Mouse (Mus musculus) hindlimb bud, embryonic 11.5 days (tissue): ENCODE data around the gene Dpysl4.

Source experiments
- DNase-seq: peaks from one replicate; pipeline ENCODE4 v3.0.0-alpha.2; 2012; ENCODE audit warnings: low read depth, low spot score; ENCODE audit errors: extremely low spot score

Gene Dpysl4

DNA sequence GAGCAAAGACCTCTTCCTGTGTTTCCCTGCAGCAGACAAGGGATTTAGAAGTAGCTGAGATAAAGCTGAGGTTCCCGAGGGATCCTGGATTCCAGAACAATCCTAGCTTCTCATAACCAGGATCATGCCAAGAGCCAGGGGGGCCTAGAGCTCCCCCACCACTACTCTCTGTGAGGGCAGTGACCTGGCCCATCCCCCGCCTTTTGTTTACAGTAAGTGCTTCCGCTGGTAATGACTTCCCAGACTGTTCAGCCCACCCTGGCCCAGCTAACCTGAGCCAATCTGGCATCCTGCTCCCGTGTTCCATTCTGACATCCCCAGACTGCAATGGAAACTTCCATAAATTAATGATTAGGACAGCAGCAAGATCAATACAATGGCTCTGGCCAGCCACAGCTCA, 61.6 kb downstream of the Dpysl4 start:
- no peak for DNase-seq

- no peak for DNase-seq
These were observed 63.6 kb downstream of the Dpysl4 start for GRCm38 (mm10) chr7:139149373-139149772.

DNA sequence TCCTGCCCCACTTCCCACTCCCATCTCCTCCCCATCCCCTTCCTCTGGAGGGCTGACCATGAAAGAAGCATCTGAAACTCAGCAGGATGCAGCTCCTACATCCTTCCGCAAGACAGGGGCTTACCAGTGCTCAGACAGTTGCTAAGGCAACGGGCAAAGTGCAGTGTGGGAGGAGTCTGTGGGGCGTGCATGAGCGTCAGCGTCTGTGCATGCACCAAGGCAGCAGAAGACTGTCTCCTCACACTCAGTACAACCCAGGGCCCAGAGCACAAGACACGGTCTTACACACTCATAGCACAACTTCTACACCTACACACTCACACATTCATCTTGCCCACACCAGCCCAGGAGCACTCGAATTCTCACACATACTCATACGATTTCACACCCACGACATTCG, 65.3 kb downstream of the Dpysl4 start:
- DNase-seq = peak; percentile 14
